Mouse (Mus musculus) adipocyte (in vitro differentiated cells): ENCODE data around the gene Cdhr4.
"Not testable (repeated sequence)": the region's sequence is repeated elsewhere in the genome, so short reads cannot be mapped to it uniquely, and the experiment has no call there.

Source experiments
- DNase-seq: peaks from one replicate; pipeline ENCODE4 v3.0.0-alpha.2; 2016; ENCODE audit warnings: low spot score

The Cdhr4 gene

GRCm38 (mm10) chr9:108010385-108010784 lies 18.1 kb downstream of the Cdhr4 start:
- no peak for DNase-seq

GRCm38 (mm10) chr9:108013577-108013976 lies 21.3 kb downstream of the Cdhr4 start:
- not testable (repeated sequence) for DNase-seq

- DNase-seq: no peak
Observed at GRCm38 (mm10) chr9:108017127-108017526, 24.8 kb downstream of the Cdhr4 start.

GRCm38 (mm10) chr9:108020741-108021140 lies 28.4 kb downstream of the Cdhr4 start:
- no peak for DNase-seq

- DNase-seq: no peak
Observed at GRCm38 (mm10) chr9:108023216-108023615, 30.9 kb downstream of the Cdhr4 start.

- DNase-seq: no peak
Observed at GRCm38 (mm10) chr9:108026584-108026983, 34.3 kb downstream of the Cdhr4 start.

GRCm38 (mm10) chr9:108027867-108028266 lies 35.6 kb downstream of the Cdhr4 start:
- DNase-seq: no peak

GRCm38 (mm10) chr9:108032126-108032525 lies 39.8 kb downstream of the Cdhr4 start:
- no peak for DNase-seq

- no peak for DNase-seq
Observed at GRCm38 (mm10) chr9:108035331-108036156, 43.2 kb downstream of the Cdhr4 start.

- DNase-seq: no peak
Observed at GRCm38 (mm10) chr9:108044751-108045492, 52.6 kb downstream of the Cdhr4 start.

GRCm38 (mm10) chr9:108046582-108046981 lies 54.3 kb downstream of the Cdhr4 start:
- no peak for DNase-seq

- no peak for DNase-seq
Observed at GRCm38 (mm10) chr9:108047601-108048565, 55.6 kb downstream of the Cdhr4 start.

GRCm38 (mm10) chr9:108048566-108048955 lies 56.3 kb downstream of the Cdhr4 start:
- DNase-seq: no peak

GRCm38 (mm10) chr9:108049016-108049455 lies 56.7 kb downstream of the Cdhr4 start, which contains the start of gene Gmppb:
Gene Gmppb, plus strand, starts transcription at chr9:108049242.
- peak; percentile 97 for DNase-seq
